Mouse (Mus musculus): ENCODE measurements around the gene Gm20479. TPM values are rescaled to one million over a fixed set of nuclear protein-coding genes. Genes with fewer than 3 reads are reported as not detected.

Gene Gm20479
- total and polyA plus RNA-seq, 3 experiments = 1.2 to 2.2 (median 1.9) TPM

DNA sequence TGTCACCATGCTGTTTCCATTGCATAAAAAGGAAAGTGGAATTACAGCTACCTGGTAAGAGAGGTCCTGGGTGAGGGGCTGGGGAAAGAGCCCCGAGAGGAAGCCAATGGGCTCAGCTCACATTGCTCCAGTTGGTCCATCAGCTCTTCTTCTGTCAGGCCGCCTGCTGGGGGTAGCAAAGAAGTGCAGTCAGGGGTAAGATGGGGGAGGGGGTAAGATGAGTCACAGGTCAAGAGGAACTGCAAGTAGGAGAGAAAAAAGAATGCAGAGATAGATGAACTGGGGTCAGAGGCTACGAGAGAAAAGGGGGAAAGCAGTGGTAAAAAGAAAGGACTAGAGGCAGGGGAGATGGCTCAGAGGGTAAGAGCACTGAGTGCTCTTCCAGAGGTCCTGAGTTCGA, 14.6 kb downstream of the Gm20479 start (continued):
- TF ChIP-seq SMC3 (IDR thresholded peaks at IDR 0.05; ENCODE audit: low read depth, low read length) (peak; percentile 71), ETS1 (conservative IDR thresholded peaks at IDR 0.05; ENCODE audit: low read depth, low read length) (no peak), KAT2A (IDR thresholded peaks at IDR 0.05; ENCODE audit: insufficient replicate concordance, low read length) (no peak), CHD1 (IDR thresholded peaks at IDR 0.05; ENCODE audit: low read depth, low read length) (no peak), POLR2A (IDR thresholded peaks at IDR 0.05; ENCODE audit: low read depth, low read length) (no peak), ZNF384 (IDR thresholded peaks at IDR 0.05; ENCODE audit: low read depth, low read length) (peak; percentile 30; the same call in 1 of the 2 replicates)

DNA sequence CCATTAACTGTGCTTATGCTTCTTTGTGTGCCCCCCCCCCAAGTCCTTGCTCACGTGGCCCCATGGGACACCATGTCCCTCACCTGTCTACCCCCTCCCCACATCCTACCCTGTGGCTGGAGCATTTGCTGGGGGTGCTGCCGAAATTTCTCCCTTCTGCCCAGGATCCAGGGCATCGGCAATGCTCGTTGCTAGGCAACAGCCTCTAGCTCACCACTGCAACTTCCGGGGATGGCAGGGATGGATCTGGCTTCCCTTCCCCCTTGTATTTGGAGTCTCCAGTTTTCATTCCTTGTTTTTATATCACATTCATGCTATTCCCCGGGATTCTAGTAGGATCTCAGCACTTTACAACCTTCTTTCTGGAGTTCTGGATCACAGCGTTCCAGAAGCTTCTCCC, 17.7 kb downstream of the Gm20479 start:
- Histone ChIP-seq H3K27me3 (replicated peaks) (peaks cover 33% of the 10 kb centered on the region), H3K4me2 (ENCODE audit: insufficient read depth, low read depth, poor library complexity, severe bottlenecking) (no peak overlapping the region), H3K4me1 (ENCODE audit: control insufficient read depth in 1 of 2, insufficient read depth in 2 of 2) (peaks cover 7 to 30% of the 10 kb centered on the region in 2 experiments), H3K4me3 (replicated peaks in 1 of 3; ENCODE audit: low read depth in 2 of 3, low read length in 2 of 3, poor library complexity in 1 of 3) (no peak overlapping the region), H3K36me3 (replicated peaks in 1 of 2; ENCODE audit: control insufficient read depth in 1 of 2, insufficient read depth in 1 of 2, low read length in 1 of 2) (peaks cover 7 to 26% of the 10 kb centered on the region in 2 experiments), H3K27ac (ENCODE audit: insufficient read depth, low read depth) (no peak overlapping the region), H3K79me2 (replicated peaks; ENCODE audit: control insufficient read depth, extremely low read depth, insufficient read depth, poor library complexity, severe bottlenecking) (no peaks in the 10 kb centered on the region), H3K9me3 (replicated peaks; ENCODE audit: low read length) (no peaks in the 10 kb centered on the region), H3K9ac (ENCODE audit: insufficient read depth, low read depth) (no peak overlapping the region)
- dilution Hi-C loops (cut with MboI; ENCODE audit: extremely low pct_ligation_motif_present, extremely low pct_unique_long_range_greater_than_20kb, low sequenced_read_pairs) = no loop called here
- DNase-seq (ENCODE audit: extremely low read depth) = no peak
- TF ChIP-seq NRF1 (IDR thresholded peaks at IDR 0.05; ENCODE audit: low read depth, low read length) (no peak), ZKSCAN1 (IDR thresholded peaks at IDR 0.05; ENCODE audit: borderline replicate concordance, low read depth, low read length) (no peak), EP300 (IDR thresholded peaks at IDR 0.05; ENCODE audit: low read length) (no peak), ZNF384 (IDR thresholded peaks at IDR 0.05; ENCODE audit: low read depth, low read length) (no peak), CHD2 (IDR thresholded peaks at IDR 0.05; ENCODE audit: low read length) (no peak), SIN3A (IDR thresholded peaks at IDR 0.05; ENCODE audit: low read length) (no peak), USF1 (IDR thresholded peaks at IDR 0.05; ENCODE audit: low read depth, low read length) (no peak), BHLHE40 (IDR thresholded peaks at IDR 0.05; ENCODE audit: low read depth, low read length) (no peak), IRF4 (IDR thresholded peaks at IDR 0.05; ENCODE audit: low read depth, low read length) (no peak), PAX5 (IDR thresholded peaks at IDR 0.05; ENCODE audit: low read length) (no peak), HCFC1 (IDR thresholded peaks at IDR 0.05; ENCODE audit: low read depth, low read length) (no peak), ETS1 (conservative IDR thresholded peaks at IDR 0.05; ENCODE audit: low read depth, low read length) (no peak), E2F4 (IDR thresholded peaks at IDR 0.05; ENCODE audit: insufficient replicate concordance, low read depth, low read length) (no peak), MYC (IDR thresholded peaks at IDR 0.05; ENCODE audit: low read depth, low read length) (no peak), KAT2A (IDR thresholded peaks at IDR 0.05; ENCODE audit: insufficient replicate concordance, low read length) (no peak), ELF1 (IDR thresholded peaks at IDR 0.05; ENCODE audit: low read depth, low read length) (no peak), MAX (IDR thresholded peaks at IDR 0.05; ENCODE audit: low read length) (no peak), NELFE (IDR thresholded peaks at IDR 0.05; ENCODE audit: low read depth, low read length) (no peak)
- in situ Hi-C loops (cut with MboI; ENCODE audit: low pct_ligation_motif_present, low pct_unique_long_range_greater_than_20kb, low sequenced_read_pairs) = loop anchor here (5.0 to 10.0 kb wide), 2 partner anchors 48 to 185 kb away; partner anchors contain the start of gene Hipk4
